Mouse (Mus musculus) intestine, embryonic 16.5 days (tissue): ENCODE data around the gene Srp72. TPM values are rescaled to one million over a fixed set of nuclear protein-coding genes. Genes with fewer than 3 reads are reported as not detected.
"Not testable (repeated sequence)": the region's sequence is repeated elsewhere in the genome, so short reads cannot be mapped to it uniquely, and the experiment has no call there.

Source experiments
- ATAC-seq: fragments of 200-750 bp; cut with Nextera tagmentation; 2 replicates; pipeline ENCODE4 v1.8.0; 2017; ENCODE audit warnings: moderate TSS enrichment, moderate library complexity
- H3K27ac ChIP-seq: fragments of 300-500 bp; sonication (generic); 2 replicates; pipeline ENCODE4 v1.5.1; 2014; ENCODE audit warnings: mild to moderate bottlenecking, low read length
- H3K27me3 ChIP-seq: fragments of 300-500 bp; sonication (generic); replicated peaks from 2 replicates; pipeline ENCODE4 v1.6.1; 2014; ENCODE audit warnings: low read length, control low read depth, mixed read lengths; ENCODE audit not compliant: control insufficient read depth, insufficient read depth
- H3K36me3 ChIP-seq: fragments of 300-500 bp; sonication (generic); 2 replicates; pipeline ENCODE4 v1.6.1; 2014; ENCODE audit warnings: low read length, control low read depth; ENCODE audit not compliant: control insufficient read depth, insufficient read depth
- H3K4me1 ChIP-seq: fragments of 300-500 bp; sonication (generic); 2 replicates; pipeline ENCODE4 v1.6.1; 2014; ENCODE audit warnings: low read length, control low read depth, mixed read lengths; ENCODE audit not compliant: control insufficient read depth, insufficient read depth
- H3K4me2 ChIP-seq: fragments of 300-500 bp; sonication (generic); 2 replicates; pipeline ENCODE4 v1.6.1; 2014; ENCODE audit warnings: low read depth, low read length, control low read depth
- H3K4me3 ChIP-seq: fragments of 300-500 bp; sonication (generic); 2 replicates; pipeline ENCODE4 v1.5.1; 2014; ENCODE audit warnings: mild to moderate bottlenecking, low read length
- H3K9ac ChIP-seq: fragments of 300-500 bp; sonication (generic); 2 replicates; pipeline ENCODE4 v1.6.1; 2014; ENCODE audit warnings: low read depth, low read length
- H3K9me3 ChIP-seq: fragments of 300-500 bp; sonication (generic); 2 replicates; pipeline ENCODE4 v1.6.1; 2016; ENCODE audit warnings: low read length, control low read depth; ENCODE audit not compliant: control insufficient read depth
- WGBS: fragments of 180-500 bp; shearing (Covaris S2); extraction: QIAGEN DNeasy Blood & Tissue Kit; methylation state at CpG from one replicate; pipeline ENCODE4 v1.1.7; 2014; 5-methylcytosine and 5-hydroxymethylcytosine counted together
- polyA plus RNA-seq: library from polyadenylated mRNA; unstranded; fragments of >200 nt; fragmentation: Nextera tagmentation; extraction: Ambion mirVana; gene quantifications from 2 replicates; pipeline ENCODE4 v1.2.1, GENCODE M21; 2015

Srp72 gene
- polyA plus RNA-seq, 1 experiment from 2014 or later, result 90.7 TPM

- Histone ChIP-seq H3K9me3 (no peaks in the 10 kb centered on the region), H3K27me3 (no peaks in the 10 kb centered on the region), H3K4me1 (no peaks in the 10 kb centered on the region), H3K9ac (no peak overlapping the region), H3K4me3 (no peak overlapping the region), H3K4me2 (no peak overlapping the region), H3K36me3 (no peaks in the 10 kb centered on the region), H3K27ac (no peak overlapping the region)
- WGBS, result 59% methylated on average over 3 of the region's 3 CpGs
- no peak for ATAC-seq
Measured at GRCm38 (mm10) chr5:77028034-77028433, 53.6 kb downstream of the Srp72 start.

GRCm38 (mm10) chr5:77029735-77030134, 55.3 kb downstream of the Srp72 start:
- H3K4me1 ChIP-seq, result no peaks in the 10 kb centered on the region
- H3K9ac ChIP-seq, result no peak overlapping the region
- no peak for ATAC-seq
- no peaks in the 10 kb centered on the region for H3K27me3 ChIP-seq
- no peaks in the 10 kb centered on the region for H3K36me3 ChIP-seq
- 74% methylated on average over 5 of the region's 5 CpGs for WGBS
- no peak overlapping the region for H3K4me3 ChIP-seq
- no peak overlapping the region for H3K27ac ChIP-seq
- no peaks in the 10 kb centered on the region for H3K9me3 ChIP-seq
- no peak overlapping the region for H3K4me2 ChIP-seq

- not testable (repeated sequence) for H3K4me1 ChIP-seq, H3K9ac ChIP-seq, H3K36me3 ChIP-seq, H3K4me3 ChIP-seq, H3K4me2 ChIP-seq, ATAC-seq, H3K27me3 ChIP-seq, H3K9me3 ChIP-seq, H3K27ac ChIP-seq
Measured at GRCm38 (mm10) chr5:77035101-77035500, 60.6 kb downstream of the Srp72 start.

- no peak overlapping the region for H3K4me2 ChIP-seq
- H3K9me3 ChIP-seq, result no peaks in the 10 kb centered on the region
- 88% methylated on average over 10 of the region's 10 CpGs for WGBS
- no peak overlapping the region for H3K27ac ChIP-seq
- ATAC-seq, result no peak
- H3K9ac ChIP-seq, result no peak overlapping the region
- no peaks in the 10 kb centered on the region for H3K4me1 ChIP-seq
- H3K4me3 ChIP-seq, result no peak overlapping the region
- no peaks in the 10 kb centered on the region for H3K36me3 ChIP-seq
- H3K27me3 ChIP-seq, result no peaks in the 10 kb centered on the region
Measured at GRCm38 (mm10) chr5:77038451-77038850, 64.0 kb downstream of the Srp72 start.

- Histone ChIP-seq H3K9ac (no peak overlapping the region), H3K4me1 (no peaks in the 10 kb centered on the region), H3K4me2 (no peak overlapping the region), H3K4me3 (no peak overlapping the region), H3K27ac (no peak overlapping the region), H3K36me3 (no peaks in the 10 kb centered on the region), H3K9me3 (no peaks in the 10 kb centered on the region), H3K27me3 (no peaks in the 10 kb centered on the region)
- no peak for ATAC-seq
Measured at GRCm38 (mm10) chr5:77039391-77039790, 64.9 kb downstream of the Srp72 start.

GRCm38 (mm10) chr5:77044362-77044761, 69.9 kb downstream of the Srp72 start:
- Histone ChIP-seq H3K4me2 (no peak overlapping the region), H3K27ac (no peak overlapping the region), H3K4me1 (no peaks in the 10 kb centered on the region), H3K9me3 (no peaks in the 10 kb centered on the region), H3K4me3 (no peak overlapping the region), H3K27me3 (no peaks in the 10 kb centered on the region), H3K9ac (no peak overlapping the region), H3K36me3 (no peaks in the 10 kb centered on the region)
- 64% methylated on average over 5 of the region's 5 CpGs for WGBS
- ATAC-seq, result no peak

Other genes starting within 250 kb of the Srp72 start
- 13.6 and 15.0 TPM in 2 replicates for gene Aasdh, start 69.2 kb upstream of the Srp72 start, polyA plus RNA-seq
- 150 and 169 TPM in 2 replicates for gene Paics, start 23.4 kb upstream of the Srp72 start, polyA plus RNA-seq
- 21.0 and 22.1 TPM in 2 replicates for gene Ppat, start 23.1 kb upstream of the Srp72 start, polyA plus RNA-seq
- not detected in 2 replicates for gene Arl9, start 29.4 kb downstream of the Srp72 start, polyA plus RNA-seq
- gene Thegl, start 41.3 kb downstream of the Srp72 start, polyA plus RNA-seq, result 0.86 and 1.6 TPM in 2 replicates
- gene Hopx, start 140.4 kb downstream of the Srp72 start, polyA plus RNA-seq, result 2.8 and 4.4 TPM in 2 replicates
- gene Spink2, start 236.8 kb downstream of the Srp72 start, polyA plus RNA-seq, result 1.2 and 1.5 TPM in 2 replicates